Mouse (Mus musculus): ENCODE measurements around the gene P2rx2.

The P2rx2 gene

DNA sequence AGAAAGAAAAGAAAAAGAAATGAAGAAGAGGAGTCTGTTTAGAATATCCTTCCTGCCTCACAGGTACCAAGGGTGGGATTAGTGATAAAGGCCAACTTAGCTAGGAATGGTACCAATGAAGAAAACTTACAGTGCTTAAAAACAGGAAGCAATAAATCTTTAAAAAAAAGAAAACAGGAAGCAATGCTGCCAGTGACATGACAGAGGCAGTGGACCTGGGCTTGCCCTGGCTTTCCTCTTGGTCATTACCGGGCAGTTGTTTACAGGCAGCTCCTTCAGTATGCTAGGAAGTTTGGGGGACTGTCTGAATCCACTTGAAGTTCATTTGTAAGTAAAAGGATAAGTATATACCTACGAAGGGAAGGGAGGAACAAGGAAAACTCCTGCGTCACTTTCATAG lies 12.5 kb downstream of the P2rx2 start:
- DNase-seq (ENCODE audit: low spot score in 2 of 2): no peak

DNA sequence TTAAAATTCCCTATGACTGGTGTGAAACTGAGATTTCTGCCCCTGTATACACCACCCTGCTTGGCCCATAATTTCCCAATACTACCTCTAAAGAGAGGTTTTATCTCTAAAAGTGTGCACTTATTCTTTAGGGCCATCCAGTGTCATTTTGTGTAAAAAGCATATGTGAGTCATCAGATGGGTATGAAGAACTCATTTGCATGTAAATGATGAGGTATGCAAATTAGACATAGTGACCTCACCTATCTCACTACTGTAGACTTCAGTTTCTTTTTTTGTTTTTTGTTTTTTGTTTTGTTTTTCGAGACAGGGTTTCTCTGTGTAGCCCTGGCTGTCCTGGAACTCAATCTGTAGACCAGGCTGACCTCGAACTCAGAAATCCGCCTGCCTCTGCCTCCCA lies 29.9 kb downstream of the P2rx2 start:
- no peak for DNase-seq (ENCODE audit: low spot score in 2 of 2)

- no peak for DNase-seq (ENCODE audit: low spot score in 2 of 2)
These were observed 34.2 kb downstream of the P2rx2 start for GRCm38 (mm10) chr5:110308861-110309260.

- no peak for DNase-seq (ENCODE audit: low spot score in 2 of 2)
These were observed 42.4 kb downstream of the P2rx2 start for GRCm38 (mm10) chr5:110300591-110300990.

- no peak for DNase-seq (ENCODE audit: low spot score in 2 of 2)
These were observed 46.4 kb downstream of the P2rx2 start for GRCm38 (mm10) chr5:110296637-110297036.

DNA sequence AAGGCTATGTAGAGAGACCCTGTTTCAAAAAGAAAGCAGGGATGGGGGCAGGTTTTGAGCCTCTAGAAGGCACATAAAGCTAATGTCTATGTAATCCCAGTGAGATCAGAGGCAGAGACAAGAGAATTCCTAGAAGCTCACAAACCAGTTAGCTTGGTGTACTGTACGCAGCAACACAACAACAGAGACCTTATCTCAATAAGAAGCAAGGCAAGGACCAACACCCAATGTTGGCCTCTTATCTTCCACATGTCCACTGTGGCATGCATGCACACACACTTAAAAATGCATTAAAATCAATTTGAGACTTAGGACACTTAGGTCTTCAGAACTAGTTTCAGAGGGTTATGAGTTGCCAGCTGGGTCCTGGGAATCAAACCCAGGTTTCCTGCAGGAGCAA lies 51.4 kb downstream of the P2rx2 start:
- DNase-seq (ENCODE audit: low spot score in 2 of 2): no peak
